Mouse (Mus musculus): ENCODE results near the gene Tmem179. TPM values are rescaled to one million over a fixed set of nuclear protein-coding genes. Genes with fewer than 3 reads are reported as not detected.

The Tmem179 gene
- 0.12 and 0.32 TPM in 2 replicates for polyA plus RNA-seq (2014; fragmentation: Nextera tagmentation; extraction: Ambion mirVana)

DNA sequence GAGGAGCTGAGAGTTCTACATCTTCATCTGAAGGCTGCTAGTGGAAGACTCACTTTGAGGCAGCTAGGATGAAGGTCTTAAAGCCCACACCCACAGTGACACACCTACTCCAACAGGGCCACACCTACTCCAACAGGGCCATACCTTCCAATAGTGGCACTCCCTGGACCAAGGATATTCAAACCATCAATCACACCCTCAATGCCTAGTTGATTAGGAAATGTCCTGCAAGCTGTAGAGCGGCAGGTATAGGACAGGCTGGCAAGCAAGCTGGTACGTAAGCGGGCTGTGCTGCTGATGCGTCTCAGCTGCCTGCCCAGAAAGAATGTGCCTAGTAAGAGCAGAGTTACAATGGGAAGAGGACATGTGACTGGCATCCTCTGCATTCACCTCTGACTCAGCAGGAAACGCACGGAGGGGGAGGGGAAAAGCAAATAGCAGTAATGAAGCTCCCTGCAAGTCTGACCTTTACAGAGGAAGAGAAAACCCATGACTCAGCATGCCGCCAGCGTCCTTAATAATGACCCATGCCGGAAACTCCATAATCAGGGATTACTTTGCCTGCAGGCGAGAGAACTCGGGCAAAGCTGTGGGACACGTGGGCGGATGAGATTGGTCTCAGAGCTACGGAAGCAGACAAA is at the start of gene Tmem179:
Gene Tmem179 (minus strand): TSS at position 51 of the 641 bp plus-strand sequence.
- Histone ChIP-seq H3K27me3 (ENCODE audit: insufficient read depth, low read length) (no peaks in the 10 kb centered on the region; the same call in 1 of the 2 replicates), H3K4me2 (0 out of 2 replicates have a peak within 1 kb of the TSS, but pooled peaks have one; percentile 29), H3K27ac (ENCODE audit: low read depth) (no peak within 1 kb of the TSS), H3K4me1 (ENCODE audit: insufficient read depth) (no peaks in the 10 kb centered on the region), H3K36me3 (ENCODE audit: insufficient read depth) (no peaks in the 10 kb centered on the region), H3K9ac (no peak within 1 kb of the TSS), H3K9me3 (ENCODE audit: low read depth, low read length) (no peaks in the 10 kb centered on the region), H3K4me3 (ENCODE audit: low read depth, low read length) (no peak within 1 kb of the TSS)
- DNase-seq: peak; percentile 68
- no peak for TF ChIP-seq CTCF (IDR thresholded peaks at IDR 0.05; ENCODE audit: low read depth)
- peak; percentile 54; the same call in 1 of the 2 replicates for ATAC-seq (ENCODE audit: insufficient read depth)
- WGBS: 14% methylated on average over 14 of the region's 14 CpGs

DNA sequence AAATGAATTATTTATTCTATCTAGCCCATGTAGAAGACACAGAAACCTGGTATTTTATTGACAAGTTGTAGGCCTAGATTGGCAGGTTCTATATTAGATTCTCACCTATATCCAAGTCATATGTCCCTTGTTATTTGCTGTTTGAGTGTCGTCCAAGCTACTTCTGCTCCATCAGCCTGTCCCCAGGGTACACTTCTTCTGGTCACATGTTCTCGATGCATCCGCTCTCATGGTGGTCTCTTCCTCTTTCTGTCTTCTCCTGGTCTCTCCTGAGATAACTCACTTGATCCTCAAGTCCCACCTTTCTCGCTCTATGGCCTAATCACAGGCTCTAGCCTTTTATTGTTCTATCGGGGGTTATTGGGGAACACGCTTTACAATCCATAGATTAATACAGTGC is 46.5 kb upstream of the Tmem179 start:
- no peak for DNase-seq
- TF ChIP-seq CTCF (IDR thresholded peaks at IDR 0.05; ENCODE audit: low read depth): no peak
- Histone ChIP-seq H3K36me3 (ENCODE audit: insufficient read depth) (no peaks in the 10 kb centered on the region), H3K4me1 (ENCODE audit: insufficient read depth) (no peaks in the 10 kb centered on the region), H3K27ac (ENCODE audit: low read depth) (no peak overlapping the region), H3K9ac (no peak overlapping the region), H3K27me3 (ENCODE audit: insufficient read depth, low read length) (no peaks in the 10 kb centered on the region), H3K9me3 (ENCODE audit: low read depth, low read length) (no peaks in the 10 kb centered on the region), H3K4me2 (no peak overlapping the region), H3K4me3 (ENCODE audit: low read depth, low read length) (no peak overlapping the region)
- ATAC-seq (ENCODE audit: insufficient read depth): no peak
- 90% methylated on average over 6 of the region's 6 CpGs for WGBS

DNA sequence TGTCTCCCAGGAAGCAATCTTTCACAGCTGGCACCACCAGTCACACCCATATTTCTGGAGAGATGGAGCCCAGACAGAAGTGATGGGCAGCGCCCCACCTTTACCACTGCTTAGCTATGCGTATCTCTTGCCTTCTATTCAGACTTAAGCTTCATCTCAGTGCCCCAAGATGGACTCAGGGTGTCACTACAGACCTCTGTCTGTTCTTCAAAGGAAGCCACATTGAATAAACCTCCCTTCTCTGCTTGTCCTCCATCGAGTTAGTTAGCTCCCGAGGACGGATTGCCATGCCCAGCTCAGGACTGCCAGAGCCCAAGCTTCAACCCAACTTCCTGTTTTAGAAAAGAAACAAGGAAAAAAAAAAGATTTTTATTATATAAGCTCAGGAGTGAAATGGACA is 45.9 kb upstream of the Tmem179 start:
- no peak overlapping the region for H3K4me3 ChIP-seq (ENCODE audit: low read depth, low read length)
- no peaks in the 10 kb centered on the region for H3K4me1 ChIP-seq (ENCODE audit: insufficient read depth)
- no peak overlapping the region for H3K4me2 ChIP-seq
- TF ChIP-seq CTCF (IDR thresholded peaks at IDR 0.05; ENCODE audit: low read depth): 0 out of 2 replicates have a peak, but pooled peaks have one; percentile 4
- H3K27me3 ChIP-seq (ENCODE audit: insufficient read depth, low read length): no peaks in the 10 kb centered on the region
- H3K9me3 ChIP-seq (ENCODE audit: low read depth, low read length): no peaks in the 10 kb centered on the region
- no peak overlapping the region for H3K9ac ChIP-seq
- ATAC-seq (ENCODE audit: insufficient read depth): no peak
- DNase-seq: no peak
- no peaks in the 10 kb centered on the region for H3K36me3 ChIP-seq (ENCODE audit: insufficient read depth)
- H3K27ac ChIP-seq (ENCODE audit: low read depth): no peak overlapping the region
- 61% methylated on average over 5 of the region's 5 CpGs for WGBS

DNA sequence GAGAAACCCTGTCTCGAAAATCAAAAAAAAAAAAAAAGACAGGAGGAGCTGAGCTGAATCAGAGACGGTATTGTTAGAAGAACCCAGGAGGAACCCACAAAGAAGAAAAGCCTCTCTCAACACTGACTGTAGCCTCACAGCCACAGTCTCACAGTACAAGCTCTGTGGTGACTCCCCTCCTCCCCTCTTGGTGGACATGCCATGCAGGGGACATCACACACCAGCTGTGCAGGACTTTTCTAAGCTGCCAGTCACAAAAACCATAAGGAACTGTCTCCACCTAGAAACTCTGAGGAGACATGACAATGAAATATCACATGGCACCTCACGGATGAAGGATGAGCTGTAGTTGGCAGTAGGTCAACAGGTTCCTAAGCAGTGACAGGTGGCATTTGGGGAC is 44.6 kb upstream of the Tmem179 start:
- Histone ChIP-seq H3K4me1 (ENCODE audit: insufficient read depth) (no peaks in the 10 kb centered on the region), H3K4me3 (ENCODE audit: low read depth, low read length) (no peak overlapping the region), H3K36me3 (ENCODE audit: insufficient read depth) (no peaks in the 10 kb centered on the region), H3K27me3 (ENCODE audit: insufficient read depth, low read length) (no peaks in the 10 kb centered on the region), H3K9me3 (ENCODE audit: low read depth, low read length) (no peaks in the 10 kb centered on the region), H3K4me2 (no peak overlapping the region), H3K27ac (ENCODE audit: low read depth) (no peak overlapping the region), H3K9ac (no peak overlapping the region)
- DNase-seq (no peak), ATAC-seq (ENCODE audit: insufficient read depth) (no peak)
- 67% methylated on average over 3 of the region's 3 CpGs for WGBS
- no peak for TF ChIP-seq CTCF (IDR thresholded peaks at IDR 0.05; ENCODE audit: low read depth)

DNA sequence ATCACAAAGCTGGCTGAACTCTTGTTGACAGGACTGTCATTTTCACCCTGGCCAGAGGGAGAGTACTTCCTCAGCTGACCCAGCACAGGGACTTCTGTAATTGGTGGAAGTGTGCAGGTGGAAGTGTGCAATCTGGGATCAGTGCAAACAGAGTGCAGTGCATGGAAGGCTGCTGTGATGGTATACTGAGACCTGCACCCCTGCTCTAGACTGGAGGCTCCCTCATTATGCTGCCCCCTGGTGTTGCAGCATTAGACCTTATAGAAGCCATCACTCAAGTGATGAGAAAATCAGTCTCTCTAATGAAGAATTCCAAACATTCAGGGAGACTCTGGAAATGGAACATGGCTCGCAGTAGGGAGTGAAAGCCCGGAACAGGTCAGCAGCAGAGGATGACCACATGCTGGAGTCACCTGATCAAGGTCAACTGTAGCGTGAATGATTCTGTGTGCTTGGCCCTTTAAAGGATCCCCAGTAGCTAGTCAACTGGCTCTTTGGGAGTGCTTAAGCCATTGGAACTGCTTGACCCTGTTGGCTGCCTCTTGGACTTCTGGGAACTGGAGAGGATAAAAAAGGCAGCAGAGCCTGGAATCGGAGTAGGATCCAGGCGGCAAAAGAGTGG is 43.7 kb upstream of the Tmem179 start:
- DNase-seq: peak; percentile 43

DNA sequence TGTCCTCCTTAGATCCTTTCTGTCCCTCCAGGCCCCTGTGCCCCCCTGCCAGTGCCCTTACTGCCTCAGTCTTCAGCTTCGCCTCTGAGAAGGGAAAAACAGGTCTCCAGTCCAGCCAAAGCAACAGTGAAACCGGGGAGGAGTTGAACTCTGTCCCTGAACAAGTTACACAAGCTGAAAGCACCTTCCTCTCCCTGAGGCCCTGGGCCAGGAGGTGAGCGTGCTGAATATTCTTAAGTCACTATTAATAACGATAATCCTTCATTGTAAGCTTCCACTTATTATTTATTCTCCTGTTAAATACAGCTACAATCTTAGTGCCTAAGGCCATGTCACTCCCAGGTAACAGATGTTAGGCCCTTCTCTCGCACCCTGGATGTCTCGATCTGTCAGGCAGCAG is 43.1 kb upstream of the Tmem179 start:
- WGBS: 68% methylated on average over 6 of the region's 6 CpGs
- Histone ChIP-seq H3K4me1 (ENCODE audit: insufficient read depth) (no peaks in the 10 kb centered on the region), H3K9ac (no peak overlapping the region), H3K9me3 (ENCODE audit: low read depth, low read length) (no peaks in the 10 kb centered on the region), H3K27me3 (ENCODE audit: insufficient read depth, low read length) (no peaks in the 10 kb centered on the region), H3K36me3 (ENCODE audit: insufficient read depth) (no peaks in the 10 kb centered on the region), H3K4me2 (no peak overlapping the region), H3K27ac (ENCODE audit: low read depth) (no peak overlapping the region), H3K4me3 (ENCODE audit: low read depth, low read length) (no peak overlapping the region)
- DNase-seq (no peak), ATAC-seq (ENCODE audit: insufficient read depth) (no peak)
- TF ChIP-seq CTCF (IDR thresholded peaks at IDR 0.05; ENCODE audit: low read depth): no peak

More for the DNA sequence above, 43.7 kb upstream of the Tmem179 start:
- H3K27me3 ChIP-seq (ENCODE audit: insufficient read depth, low read length): no peaks in the 10 kb centered on the region
- peak; percentile 49; the same call in 1 of the 2 replicates for ATAC-seq (ENCODE audit: insufficient read depth)
- H3K9me3 ChIP-seq (ENCODE audit: low read depth, low read length): no peaks in the 10 kb centered on the region
- peak; percentile 57 for TF ChIP-seq CTCF (IDR thresholded peaks at IDR 0.05; ENCODE audit: low read depth)
- H3K4me2 ChIP-seq: no peak overlapping the region
- no peak overlapping the region for H3K27ac ChIP-seq (ENCODE audit: low read depth)
- no peak overlapping the region for H3K4me3 ChIP-seq (ENCODE audit: low read depth, low read length)
- WGBS: 57% methylated on average over 5 of the region's 5 CpGs
- H3K36me3 ChIP-seq (ENCODE audit: insufficient read depth): no peaks in the 10 kb centered on the region
- H3K9ac ChIP-seq: no peak overlapping the region
- no peaks in the 10 kb centered on the region for H3K4me1 ChIP-seq (ENCODE audit: insufficient read depth)

DNA sequence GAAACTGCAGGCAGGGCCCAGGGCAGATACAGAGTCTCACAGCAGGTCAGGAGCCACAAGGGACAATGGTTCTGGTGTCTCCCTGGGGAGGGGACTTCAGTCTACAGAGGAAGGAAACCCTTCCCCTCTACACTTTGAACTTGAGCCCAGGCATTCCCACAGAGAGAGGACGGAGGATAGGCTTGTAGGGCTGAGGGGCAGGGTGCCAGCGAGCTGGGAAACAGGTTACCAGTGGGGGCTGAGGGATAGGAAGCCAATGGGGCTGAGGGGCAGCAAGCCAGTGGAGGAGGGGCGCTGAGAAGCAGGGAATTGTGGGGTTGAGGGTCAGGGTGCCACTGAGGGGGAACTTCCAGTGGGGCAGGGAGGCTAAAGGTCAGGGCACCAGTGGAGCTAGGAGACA is 42.7 kb upstream of the Tmem179 start:
- no peak overlapping the region for H3K27ac ChIP-seq (ENCODE audit: low read depth)
- no peak overlapping the region for H3K9ac ChIP-seq
- ATAC-seq (ENCODE audit: insufficient read depth) (no peak), DNase-seq (no peak)
- no peaks in the 10 kb centered on the region for H3K36me3 ChIP-seq (ENCODE audit: insufficient read depth)
- no peaks in the 10 kb centered on the region for H3K4me1 ChIP-seq (ENCODE audit: insufficient read depth)
- no peak overlapping the region for H3K4me3 ChIP-seq (ENCODE audit: low read depth, low read length)
- TF ChIP-seq CTCF (IDR thresholded peaks at IDR 0.05; ENCODE audit: low read depth): no peak
- no peaks in the 10 kb centered on the region for H3K27me3 ChIP-seq (ENCODE audit: insufficient read depth, low read length)
- 33% methylated on average over 3 of the region's 3 CpGs for WGBS
- H3K4me2 ChIP-seq: no peak overlapping the region
- no peaks in the 10 kb centered on the region for H3K9me3 ChIP-seq (ENCODE audit: low read depth, low read length)
